Mouse (Mus musculus): ENCODE measurements at regions not wholly inside any gene's neighbourhood (a gene's known extent, or its start where the extent isn't known, plus 50 kb on each side); places are given as distances from the start of the nearest gene placed in this dataset.

GRCm38 (mm10) chr3:66542865-66543264 is 246.2 kb upstream of the Veph1 start:
- Histone ChIP-seq H3K4me3 (ENCODE audit: inconsistent target) (no peak overlapping the region), H3K79me2 (ENCODE audit: inconsistent target) (no peaks in the 10 kb centered on the region)
- 44% methylated on average over 3 of the region's 3 CpGs for WGBS (ENCODE audit: missing documents)

DNA sequence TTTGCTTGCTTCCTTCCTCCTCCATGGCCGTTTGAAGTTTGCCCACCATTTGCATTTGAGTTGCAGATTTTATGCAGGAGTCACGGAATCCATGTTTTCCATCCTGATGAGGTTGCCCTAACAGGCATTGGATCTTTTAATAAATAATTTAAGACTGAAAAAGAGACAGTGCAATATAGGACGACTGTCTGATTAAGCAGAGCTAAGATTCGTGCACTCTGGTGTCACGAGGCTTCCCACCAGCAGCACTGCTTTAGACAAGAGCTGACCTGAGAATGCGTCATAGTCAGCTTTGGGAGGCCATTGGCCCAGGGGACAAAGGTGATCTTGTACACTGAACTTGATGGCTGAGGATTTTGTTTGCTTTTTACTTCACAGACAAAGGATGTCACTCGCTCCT is 241.3 kb upstream of the Veph1 start:
- Histone ChIP-seq H3K36me3 (ENCODE audit: inconsistent target) (no peaks in the 10 kb centered on the region), H3K27ac (no peak overlapping the region), H3K4me3 (ENCODE audit: inconsistent target) (no peak overlapping the region), H3K79me2 (ENCODE audit: inconsistent target) (no peaks in the 10 kb centered on the region)
- 77% methylated on average over 7 of the region's 7 CpGs for WGBS (ENCODE audit: missing documents)

More at GRCm38 (mm10) chr3:66542865-66543264, 246.2 kb upstream of the Veph1 start:
- no peaks in the 10 kb centered on the region for H3K36me3 ChIP-seq (ENCODE audit: inconsistent target)
- no peak overlapping the region for H3K27ac ChIP-seq

GRCm38 (mm10) chr3:66537106-66537893 is 240.7 kb upstream of the Veph1 start:
- no peak overlapping the region for H3K4me3 ChIP-seq (ENCODE audit: inconsistent target)
- no peaks in the 10 kb centered on the region for H3K36me3 ChIP-seq (ENCODE audit: inconsistent target)
- no peaks in the 10 kb centered on the region for H3K79me2 ChIP-seq (ENCODE audit: inconsistent target)
- 76% methylated on average over 3 of the region's 3 CpGs for WGBS (ENCODE audit: missing documents)
- H3K27ac ChIP-seq: no peak overlapping the region

GRCm38 (mm10) chr3:66536673-66537072 is 240.0 kb upstream of the Veph1 start:
- no peak overlapping the region for H3K4me3 ChIP-seq (ENCODE audit: inconsistent target)
- no peaks in the 10 kb centered on the region for H3K36me3 ChIP-seq (ENCODE audit: inconsistent target)
- H3K27ac ChIP-seq: no peak overlapping the region
- H3K79me2 ChIP-seq (ENCODE audit: inconsistent target): no peaks in the 10 kb centered on the region
- WGBS (ENCODE audit: missing documents): 95% methylated on average over 10 of the region's 11 CpGs

DNA sequence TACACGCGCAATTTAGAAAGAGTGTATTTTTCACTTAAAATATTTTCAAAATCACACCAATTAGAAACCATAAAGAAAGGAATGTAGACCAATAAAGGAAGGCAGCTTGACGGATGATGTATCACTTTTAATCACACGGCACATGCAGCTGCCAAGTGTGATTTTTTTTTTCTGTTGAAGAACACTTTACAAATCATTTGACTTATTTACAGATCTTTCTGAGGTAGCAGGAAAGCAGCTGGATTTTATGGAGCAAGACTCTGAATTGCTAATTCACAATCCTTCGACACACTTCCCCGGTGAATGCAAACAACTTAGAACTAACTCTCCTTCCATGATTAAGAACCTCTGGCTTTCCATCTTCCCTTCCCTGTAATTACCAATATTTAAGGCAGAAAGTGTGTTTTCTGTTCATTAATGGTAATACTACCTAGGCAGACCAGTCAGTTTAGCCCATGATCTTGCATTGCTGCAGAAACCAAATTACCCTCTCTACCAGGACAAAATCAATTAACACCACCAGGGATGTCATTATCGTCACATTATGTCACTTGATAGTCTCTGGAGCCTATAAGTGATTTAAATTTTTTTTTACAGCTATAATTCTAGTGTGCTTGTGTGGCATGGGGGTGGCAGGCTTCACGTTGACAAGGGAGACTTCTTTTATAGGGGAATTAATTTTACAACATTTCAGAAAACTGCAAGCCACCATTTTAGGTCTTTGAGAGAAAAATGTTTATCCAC is 239.3 kb upstream of the Veph1 start:
- 93% methylated on average over 8 of the region's 8 CpGs for WGBS (ENCODE audit: missing documents)

GRCm38 (mm10) chr3:66519925-66520324 is 223.3 kb upstream of the Veph1 start:
- Histone ChIP-seq H3K36me3 (ENCODE audit: inconsistent target) (no peaks in the 10 kb centered on the region), H3K27ac (no peak overlapping the region), H3K79me2 (ENCODE audit: inconsistent target) (no peaks in the 10 kb centered on the region), H3K4me3 (ENCODE audit: inconsistent target) (no peak overlapping the region)
- WGBS (ENCODE audit: missing documents): 95% methylated on average over 1 of the region's 1 CpGs

More for the DNA sequence above, 239.3 kb upstream of the Veph1 start:
- H3K27ac ChIP-seq: no peak overlapping the region
- no peaks in the 10 kb centered on the region for H3K79me2 ChIP-seq (ENCODE audit: inconsistent target)
- H3K4me3 ChIP-seq (ENCODE audit: inconsistent target): no peak overlapping the region
- no peaks in the 10 kb centered on the region for H3K36me3 ChIP-seq (ENCODE audit: inconsistent target)

- Histone ChIP-seq H3K36me3 (ENCODE audit: inconsistent target) (no peaks in the 10 kb centered on the region), H3K79me2 (ENCODE audit: inconsistent target) (no peaks in the 10 kb centered on the region), H3K4me3 (ENCODE audit: inconsistent target) (no peak overlapping the region), H3K27ac (no peak overlapping the region)
- WGBS (ENCODE audit: missing documents): 28% methylated on average over 2 of the region's 2 CpGs
These were observed 221.7 kb upstream of the Veph1 start for GRCm38 (mm10) chr3:66518289-66518688.

GRCm38 (mm10) chr3:66515773-66516406 is 219.3 kb upstream of the Veph1 start:
- Histone ChIP-seq H3K4me3 (ENCODE audit: inconsistent target) (no peak overlapping the region), H3K36me3 (ENCODE audit: inconsistent target) (no peaks in the 10 kb centered on the region), H3K27ac (no peak overlapping the region), H3K79me2 (ENCODE audit: inconsistent target) (no peaks in the 10 kb centered on the region)
- WGBS (ENCODE audit: missing documents): 89% methylated on average over 6 of the region's 6 CpGs

DNA sequence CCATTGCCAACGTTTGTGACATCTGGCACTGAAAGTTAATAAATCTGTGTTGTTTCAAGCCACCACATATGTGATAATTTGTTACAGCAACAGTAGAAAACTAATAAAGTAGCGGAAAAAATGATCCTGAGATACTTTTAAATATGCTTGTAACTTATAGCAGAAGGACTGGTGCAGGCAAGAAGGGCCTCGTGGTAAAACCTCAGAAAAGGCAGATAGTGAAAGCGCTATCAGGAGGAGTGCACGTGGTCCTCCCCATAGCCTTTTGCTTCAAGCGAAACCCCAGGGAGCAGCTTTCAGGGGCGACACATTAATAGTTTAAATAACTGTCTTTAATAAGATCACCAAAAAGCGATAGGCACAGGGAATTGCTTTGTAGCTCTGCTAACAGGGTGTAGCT is 217.9 kb upstream of the Veph1 start:
- Histone ChIP-seq H3K36me3 (ENCODE audit: inconsistent target) (no peaks in the 10 kb centered on the region), H3K79me2 (ENCODE audit: inconsistent target) (no peaks in the 10 kb centered on the region), H3K4me3 (ENCODE audit: inconsistent target) (no peak overlapping the region), H3K27ac (no peak overlapping the region)
- WGBS (ENCODE audit: missing documents): 90% methylated on average over 8 of the region's 8 CpGs

- H3K79me2 ChIP-seq (ENCODE audit: inconsistent target): no peaks in the 10 kb centered on the region
- 40% methylated on average over 1 of the region's 1 CpGs for WGBS (ENCODE audit: missing documents)
- no peaks in the 10 kb centered on the region for H3K36me3 ChIP-seq (ENCODE audit: inconsistent target)
- no peak overlapping the region for H3K27ac ChIP-seq
- no peak overlapping the region for H3K4me3 ChIP-seq (ENCODE audit: inconsistent target)
These were observed 215.8 kb upstream of the Veph1 start for GRCm38 (mm10) chr3:66512408-66512807.

DNA sequence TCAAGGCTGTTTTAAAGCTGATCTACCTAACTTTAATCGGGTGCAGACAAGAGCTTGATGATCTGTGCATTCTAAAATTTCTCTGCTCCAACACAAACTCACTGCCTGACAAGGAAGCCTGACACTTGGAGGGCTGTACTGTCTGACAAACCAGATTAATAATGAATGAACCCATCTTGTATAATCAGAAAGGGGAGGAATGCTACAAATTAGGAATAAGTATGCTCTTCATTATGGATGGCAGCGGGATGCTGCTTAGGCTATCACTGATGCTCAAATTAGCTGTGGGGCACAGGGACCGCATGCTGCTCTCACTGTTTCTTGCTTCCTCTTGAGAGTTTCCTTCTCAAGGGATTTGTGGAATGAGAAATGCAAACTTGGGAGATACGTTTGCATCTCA is 213.8 kb upstream of the Veph1 start:
- 92% methylated on average over 4 of the region's 4 CpGs for WGBS (ENCODE audit: missing documents)
- no peak overlapping the region for H3K27ac ChIP-seq
- no peaks in the 10 kb centered on the region for H3K79me2 ChIP-seq (ENCODE audit: inconsistent target)
- no peaks in the 10 kb centered on the region for H3K36me3 ChIP-seq (ENCODE audit: inconsistent target)
- H3K4me3 ChIP-seq (ENCODE audit: inconsistent target): no peak overlapping the region

GRCm38 (mm10) chr3:66506125-66506524 is 209.5 kb upstream of the Veph1 start:
- Histone ChIP-seq H3K36me3 (ENCODE audit: inconsistent target) (no peaks in the 10 kb centered on the region), H3K4me3 (ENCODE audit: inconsistent target) (no peak overlapping the region), H3K27ac (no peak overlapping the region), H3K79me2 (ENCODE audit: inconsistent target) (no peaks in the 10 kb centered on the region)

- H3K4me3 ChIP-seq (ENCODE audit: inconsistent target): no peak overlapping the region
- H3K36me3 ChIP-seq (ENCODE audit: inconsistent target): no peaks in the 10 kb centered on the region
- no peaks in the 10 kb centered on the region for H3K79me2 ChIP-seq (ENCODE audit: inconsistent target)
- 85% methylated on average over 6 of the region's 6 CpGs for WGBS (ENCODE audit: missing documents)
- no peak overlapping the region for H3K27ac ChIP-seq
These were observed 208.9 kb upstream of the Veph1 start for GRCm38 (mm10) chr3:66505476-66506076.

DNA sequence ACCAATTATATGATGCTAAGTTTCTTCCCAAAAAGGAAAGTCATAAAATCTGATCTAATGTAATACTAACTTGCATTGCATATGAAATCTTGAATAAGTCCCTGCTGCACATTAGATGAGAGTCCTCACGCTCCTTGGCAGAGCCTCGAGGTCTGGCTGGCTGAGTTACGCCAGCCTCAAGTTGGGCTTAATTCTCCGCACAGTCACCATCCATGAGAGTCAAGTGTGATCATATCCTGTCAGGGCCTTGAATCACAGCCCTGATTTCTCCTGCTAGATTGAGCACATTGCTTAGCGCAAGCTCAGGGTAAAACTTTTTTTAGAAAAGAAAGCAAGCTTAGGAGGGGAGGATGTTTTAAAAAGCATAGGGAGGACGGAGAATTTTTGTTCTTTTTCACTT is 208.1 kb upstream of the Veph1 start:
- no peak overlapping the region for H3K27ac ChIP-seq
- H3K79me2 ChIP-seq (ENCODE audit: inconsistent target): no peaks in the 10 kb centered on the region
- H3K36me3 ChIP-seq (ENCODE audit: inconsistent target): no peaks in the 10 kb centered on the region
- no peak overlapping the region for H3K4me3 ChIP-seq (ENCODE audit: inconsistent target)
- WGBS (ENCODE audit: missing documents): 90% methylated on average over 6 of the region's 6 CpGs

DNA sequence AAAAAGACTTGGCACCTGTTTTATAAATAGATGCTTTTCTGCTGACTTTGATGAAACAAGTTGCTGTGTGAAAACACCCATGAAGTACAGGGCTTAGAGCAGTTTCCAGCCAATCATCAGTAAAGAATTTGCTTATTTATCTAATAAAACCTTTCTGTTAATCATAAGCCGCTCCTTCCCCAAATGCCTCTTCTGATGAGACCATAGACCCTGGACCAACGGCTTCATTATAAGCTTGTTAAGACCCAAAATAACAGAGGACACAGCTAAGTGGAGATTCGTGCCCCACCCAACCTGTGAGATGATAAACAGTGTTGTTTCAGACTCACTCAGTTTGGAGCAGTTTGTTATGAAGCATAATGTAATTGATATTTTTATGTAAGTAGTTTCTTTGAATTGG is 207.0 kb upstream of the Veph1 start:
- Histone ChIP-seq H3K4me3 (ENCODE audit: inconsistent target) (no peak overlapping the region), H3K79me2 (ENCODE audit: inconsistent target) (no peaks in the 10 kb centered on the region), H3K27ac (no peak overlapping the region), H3K36me3 (ENCODE audit: inconsistent target) (no peaks in the 10 kb centered on the region)
- WGBS (ENCODE audit: missing documents): 90% methylated on average over 3 of the region's 3 CpGs
